Mouse (Mus musculus) forebrain, embryonic 16.5 days (tissue): ENCODE results near the gene Tbp. TPM values are rescaled to one million over a fixed set of nuclear protein-coding genes. Genes with fewer than 3 reads are reported as not detected.
"Not testable (repeated sequence)": the region's sequence is repeated elsewhere in the genome, so short reads cannot be mapped to it uniquely, and the experiment has no call there.

Experiments used
- ATAC-seq: fragments of 200-750 bp; cut with Nextera tagmentation; 2 replicates; pipeline ENCODE4 v1.8.0; 2017; ENCODE audit warnings: mild to moderate bottlenecking, moderate library complexity
- H3K27ac ChIP-seq: fragments of 300-500 bp; sonication (generic); 2 replicates; pipeline ENCODE4 v1.5.1; 2014; ENCODE audit warnings: low read length, control low read depth
- H3K27me3 ChIP-seq: fragments of 300-500 bp; sonication (generic); replicated peaks from 2 replicates; pipeline ENCODE4 v1.6.1; 2014; ENCODE audit warnings: low read length; ENCODE audit not compliant: control insufficient read depth, insufficient read depth
- H3K36me3 ChIP-seq: fragments of 300-500 bp; sonication (generic); 2 replicates; pipeline ENCODE4 v1.6.1; 2014; ENCODE audit not compliant: control insufficient read depth, insufficient read depth
- H3K4me1 ChIP-seq: fragments of 300-500 bp; sonication (generic); replicated peaks from 2 replicates; pipeline ENCODE4 v1.6.1; 2014; ENCODE audit warnings: low read length; ENCODE audit not compliant: control insufficient read depth, insufficient read depth
- H3K4me2 ChIP-seq: fragments of 300-500 bp; sonication (generic); 2 replicates; pipeline ENCODE4 v1.6.1; 2014; ENCODE audit warnings: mild to moderate bottlenecking, low read length, control low read depth
- H3K4me3 ChIP-seq: fragments of 300-500 bp; sonication (generic); replicated peaks from 2 replicates; pipeline ENCODE4 v1.5.1; 2014; ENCODE audit warnings: mild to moderate bottlenecking, low read length, control low read depth
- H3K9ac ChIP-seq: fragments of 300-500 bp; sonication (generic); replicated peaks from 2 replicates; pipeline ENCODE4 v1.6.1; 2014; ENCODE audit warnings: low read depth, low read length, control low read depth
- H3K9me3 ChIP-seq: fragments of 300-500 bp; sonication (generic); 2 replicates; pipeline ENCODE4 v1.6.1; 2016; ENCODE audit warnings: low read length; ENCODE audit not compliant: control insufficient read depth
- WGBS: fragments of 180-500 bp; shearing (Covaris S2); extraction: QIAGEN DNeasy Blood & Tissue Kit; methylation state at CpG from one replicate; pipeline ENCODE4 v1.1.7; 2014; 5-methylcytosine and 5-hydroxymethylcytosine counted together
- polyA plus RNA-seq: library from polyadenylated mRNA; unstranded; fragments of >200 nt; fragmentation: Nextera tagmentation; extraction: Ambion mirVana; gene quantifications from 2 replicates; pipeline ENCODE4 v1.2.1, GENCODE M21; 2015

The Tbp gene
- polyA plus RNA-seq, 1 experiment from 2014 or later, result 72.1 TPM

GRCm38 (mm10) chr17:15530141-15530540 lies 30.5 kb downstream of the Tbp start:
- no peak overlapping the region for H3K9ac ChIP-seq
- WGBS, result 4% methylated on average over 5 of the region's 5 CpGs
- ATAC-seq, result no peak; the same call in 1 of the 2 replicates
- H3K4me2 ChIP-seq, result no peak overlapping the region
- H3K36me3 ChIP-seq, result no peaks in the 10 kb centered on the region
- no peaks in the 10 kb centered on the region for H3K27me3 ChIP-seq
- no peak overlapping the region for H3K4me3 ChIP-seq
- peaks cover 10% of the 10 kb centered on the region for H3K4me1 ChIP-seq
- H3K9me3 ChIP-seq, result no peaks in the 10 kb centered on the region
- no peak overlapping the region for H3K27ac ChIP-seq

- Histone ChIP-seq H3K36me3 (no peaks in the 10 kb centered on the region), H3K27me3 (peaks cover 2% of the 10 kb centered on the region; the same call in 1 of the 2 replicates), H3K4me3 (no peak overlapping the region), H3K27ac (no peak overlapping the region), H3K4me1 (peaks cover 6% of the 10 kb centered on the region), H3K9ac (no peak overlapping the region), H3K9me3 (no peaks in the 10 kb centered on the region), H3K4me2 (no peak overlapping the region)
- 61% methylated on average over 11 of the region's 11 CpGs for WGBS
- peak; percentile 28; the same call in 1 of the 2 replicates for ATAC-seq
Measured at GRCm38 (mm10) chr17:15535162-15535800, 35.6 kb downstream of the Tbp start.

- peak overlapping the region; percentile 94 for H3K4me2 ChIP-seq
- peaks cover 2% of the 10 kb centered on the region; the same call in 1 of the 2 replicates for H3K27me3 ChIP-seq
- peaks cover 6% of the 10 kb centered on the region for H3K4me1 ChIP-seq
- H3K36me3 ChIP-seq, result no peaks in the 10 kb centered on the region
- peak overlapping the region; percentile 51 for H3K4me3 ChIP-seq
- H3K9me3 ChIP-seq, result no peaks in the 10 kb centered on the region
- H3K9ac ChIP-seq, result no peak overlapping the region; the same call in 1 of the 2 replicates
- no peak for ATAC-seq
- no peak overlapping the region for H3K27ac ChIP-seq
- WGBS, result 17% methylated on average over 8 of the region's 8 CpGs
Measured at GRCm38 (mm10) chr17:15535943-15536342, 36.3 kb downstream of the Tbp start.

- WGBS, result 1% methylated on average over 33 of the region's 33 CpGs
- Histone ChIP-seq H3K27me3 (peaks cover 2% of the 10 kb centered on the region; the same call in 1 of the 2 replicates), H3K9me3 (no peaks in the 10 kb centered on the region), H3K27ac (no peak overlapping the region), H3K4me2 (peak overlapping the region; percentile 94), H3K9ac (peak overlapping the region; percentile 67), H3K36me3 (no peaks in the 10 kb centered on the region), H3K4me1 (peaks cover 6% of the 10 kb centered on the region), H3K4me3 (peak overlapping the region; percentile 51)
- no peak for ATAC-seq
Measured at GRCm38 (mm10) chr17:15536457-15536904, 36.8 kb downstream of the Tbp start.

GRCm38 (mm10) chr17:15540309-15540708 lies 40.6 kb downstream of the Tbp start:
- no peak for ATAC-seq
- no peak overlapping the region for H3K4me3 ChIP-seq
- H3K9ac ChIP-seq, result no peak overlapping the region
- no peaks in the 10 kb centered on the region for H3K9me3 ChIP-seq
- 75% methylated on average over 4 of the region's 4 CpGs for WGBS
- H3K27ac ChIP-seq, result no peak overlapping the region
- H3K4me2 ChIP-seq, result no peak overlapping the region
- peaks cover 6% of the 10 kb centered on the region for H3K4me1 ChIP-seq
- H3K36me3 ChIP-seq, result no peaks in the 10 kb centered on the region
- peaks cover 2% of the 10 kb centered on the region; the same call in 1 of the 2 replicates for H3K27me3 ChIP-seq

- H3K27ac ChIP-seq, H3K27me3 ChIP-seq, H3K36me3 ChIP-seq, H3K4me1 ChIP-seq, H3K4me2 ChIP-seq, H3K4me3 ChIP-seq, H3K9ac ChIP-seq, H3K9me3 ChIP-seq, ATAC-seq: not testable (repeated sequence)
- 57% methylated on average over 4 of the region's 4 CpGs for WGBS
Measured at GRCm38 (mm10) chr17:15543868-15544267, 44.2 kb downstream of the Tbp start.

GRCm38 (mm10) chr17:15546440-15546839 lies 46.8 kb downstream of the Tbp start:
- Histone ChIP-seq H3K36me3 (no peaks in the 10 kb centered on the region), H3K9me3 (no peaks in the 10 kb centered on the region), H3K4me3 (no peak overlapping the region), H3K4me1 (no peaks in the 10 kb centered on the region), H3K27ac (no peak overlapping the region), H3K27me3 (no peaks in the 10 kb centered on the region), H3K9ac (no peak overlapping the region), H3K4me2 (no peak overlapping the region)
- ATAC-seq, result no peak
- 76% methylated on average over 4 of the region's 4 CpGs for WGBS

GRCm38 (mm10) chr17:15549713-15550112 lies 50.0 kb downstream of the Tbp start:
- Histone ChIP-seq H3K4me2 (no peak overlapping the region), H3K27ac (no peak overlapping the region), H3K9ac (no peak overlapping the region), H3K4me1 (no peaks in the 10 kb centered on the region), H3K9me3 (no peaks in the 10 kb centered on the region), H3K36me3 (no peaks in the 10 kb centered on the region), H3K27me3 (no peaks in the 10 kb centered on the region), H3K4me3 (no peak overlapping the region)
- WGBS, result 22% methylated on average over 1 of the region's 1 CpGs
- ATAC-seq, result no peak

GRCm38 (mm10) chr17:15559946-15560345 lies 60.3 kb downstream of the Tbp start:
- Histone ChIP-seq H3K9ac (no peak overlapping the region), H3K4me1 (peaks cover 6% of the 10 kb centered on the region), H3K4me2 (no peak overlapping the region), H3K9me3 (no peaks in the 10 kb centered on the region), H3K27me3 (no peaks in the 10 kb centered on the region), H3K36me3 (no peaks in the 10 kb centered on the region), H3K27ac (no peak overlapping the region), H3K4me3 (no peak overlapping the region)
- no peak for ATAC-seq
- WGBS, result 90% methylated on average over 2 of the region's 2 CpGs
